Mouse (Mus musculus): ENCODE measurements around the gene Fat4.

DNA sequence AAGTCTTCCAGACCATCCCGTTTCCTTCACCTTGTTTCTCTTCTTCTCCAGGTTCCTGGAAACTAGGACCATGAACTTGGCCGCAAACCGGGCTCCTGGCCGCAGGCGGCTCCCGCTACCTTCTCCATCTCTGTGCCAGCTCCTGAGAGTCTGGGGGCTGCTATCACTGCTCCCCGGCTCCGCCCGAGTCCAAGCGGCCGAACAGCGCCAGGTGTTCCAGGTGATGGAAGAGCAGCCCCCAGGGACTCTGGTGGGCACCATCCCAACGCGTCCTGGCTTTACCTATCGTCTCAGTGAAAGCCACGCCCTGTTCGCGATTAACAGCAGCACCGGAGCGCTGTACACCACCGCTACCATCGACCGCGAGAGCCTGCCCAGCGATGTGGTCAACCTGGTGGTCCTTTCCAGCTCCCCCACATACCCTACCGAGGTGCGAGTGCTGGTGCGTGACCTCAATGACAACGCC lies at the start of gene Fat4:
- no peak for TF ChIP-seq EP300 (IDR thresholded peaks at IDR 0.05; ENCODE audit: low read depth)
- TF ChIP-seq CTCF (IDR thresholded peaks at IDR 0.05; ENCODE audit: low read depth), result no peak
